Mouse (Mus musculus) gonadal fat pad, adult 2 months (tissue): ENCODE data around the gene Fam124a. TPM values are rescaled to one million over a fixed set of nuclear protein-coding genes. Genes with fewer than 3 reads are reported as not detected.
"Not testable (repeated sequence)": the region's sequence is repeated elsewhere in the genome, so short reads cannot be mapped to it uniquely, and the experiment has no call there.

Source experiments
- DNase-seq: peaks from one replicate; pipeline ENCODE4 v3.0.0-alpha.2; 2012; ENCODE audit warnings: low read depth
- polyA plus RNA-seq: library from polyadenylated mRNA; depleted of rRNA; stranded (reverse); fragments of >200 nt; gene quantifications from 2 replicates; pipeline ENCODE4 v1.2.3, GENCODE M21; 2012; rRNA removed

Fam124a gene
- 7.2 and 10.1 TPM in 2 replicates for polyA plus RNA-seq

- no peak for DNase-seq
These were observed at the start of gene Fam124a for GRCm38 (mm10) chr14:62555309-62555829. Fam124a (plus strand) TSS chr14:62555737.

GRCm38 (mm10) chr14:62506261-62506660 lies 49.3 kb upstream of the Fam124a start:
- DNase-seq = no peak

DNA sequence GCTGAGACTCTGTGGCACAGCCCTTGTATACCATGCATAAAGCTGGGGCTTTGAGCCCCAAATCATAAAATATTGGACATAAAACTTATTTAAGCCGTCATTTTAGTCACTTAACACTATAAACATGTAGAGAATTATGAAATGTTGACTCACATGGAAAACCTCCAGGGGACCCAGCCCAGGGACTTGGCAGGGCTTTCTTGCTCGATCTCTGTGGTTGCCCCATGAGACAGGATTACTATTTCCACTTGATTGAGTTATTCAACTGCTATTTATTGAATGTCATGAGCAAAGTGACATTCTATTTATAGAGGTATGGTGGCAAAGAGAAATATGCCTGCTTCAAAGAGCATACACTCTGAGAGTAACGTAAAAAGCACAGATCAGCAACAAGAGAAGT lies 46.2 kb upstream of the Fam124a start:
- DNase-seq = no peak

GRCm38 (mm10) chr14:62512845-62513244 lies 42.7 kb upstream of the Fam124a start:
- DNase-seq = no peak

GRCm38 (mm10) chr14:62530951-62531350 lies 24.6 kb upstream of the Fam124a start:
- no peak for DNase-seq

GRCm38 (mm10) chr14:62536127-62536526 lies 19.4 kb upstream of the Fam124a start:
- no peak for DNase-seq

GRCm38 (mm10) chr14:62536988-62537387 lies 18.5 kb upstream of the Fam124a start:
- DNase-seq = no peak

GRCm38 (mm10) chr14:62539834-62540233 lies 15.7 kb upstream of the Fam124a start:
- no peak for DNase-seq

DNA sequence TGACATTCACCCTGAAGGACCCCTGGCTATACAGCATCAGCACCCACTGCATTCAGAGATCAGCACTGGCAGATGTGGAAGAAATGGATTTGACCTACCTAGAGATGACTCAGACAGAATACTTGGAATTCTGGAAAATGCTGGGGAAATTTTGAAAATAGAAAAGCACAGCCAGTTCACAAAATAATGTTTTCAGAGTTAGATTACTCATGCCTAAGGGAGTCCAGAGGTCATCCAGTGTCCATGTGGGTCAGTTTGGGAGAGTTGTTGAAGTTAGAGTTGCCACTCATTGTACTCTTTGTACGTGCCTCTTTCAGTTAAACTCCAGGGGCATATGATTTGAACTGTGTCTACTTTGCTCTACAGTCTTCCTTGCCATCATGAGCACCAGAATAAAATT lies 13.8 kb upstream of the Fam124a start:
- no peak for DNase-seq

- DNase-seq = no peak
These were observed 9.2 kb upstream of the Fam124a start for GRCm38 (mm10) chr14:62546296-62546695.

DNA sequence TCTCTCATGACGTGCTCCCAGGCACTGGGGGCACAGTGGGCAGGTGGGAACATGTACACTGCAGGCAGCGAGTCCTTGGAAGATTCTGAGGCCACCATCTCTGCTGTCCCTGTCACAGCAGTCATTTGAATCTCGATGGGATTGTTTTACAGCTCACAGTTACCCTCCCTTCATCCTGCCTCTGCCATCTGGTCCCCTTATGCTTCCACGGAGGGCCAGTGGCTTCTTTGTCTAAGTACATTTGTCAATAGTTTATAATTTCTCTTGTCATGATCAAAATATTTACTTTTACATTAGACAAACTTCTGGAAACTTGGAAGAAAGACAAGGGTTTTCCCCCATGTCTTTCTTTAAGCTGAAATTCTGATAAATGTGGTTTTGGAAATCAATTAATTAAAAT lies 8.8 kb upstream of the Fam124a start:
- no peak for DNase-seq

- DNase-seq = no peak
These were observed 5.4 kb upstream of the Fam124a start for GRCm38 (mm10) chr14:62550121-62550520.

DNA sequence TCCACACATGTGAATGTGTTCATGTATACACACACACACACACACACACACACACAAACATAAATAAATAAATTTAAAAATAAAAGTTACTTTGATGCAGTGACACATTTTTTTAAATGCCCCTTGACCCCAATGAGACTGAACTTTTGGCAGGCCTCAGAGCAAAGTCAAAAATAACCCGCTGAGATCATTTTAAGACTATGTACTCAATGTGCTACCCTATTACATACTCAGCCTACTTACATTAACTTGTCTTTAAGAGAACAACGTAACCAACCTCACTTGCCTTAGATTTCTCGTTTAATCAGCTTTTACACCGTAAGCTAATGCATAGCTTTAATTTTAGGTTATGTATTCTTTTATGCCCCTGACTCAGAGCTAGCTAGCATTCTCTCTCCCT lies 2.8 kb upstream of the Fam124a start:
- no peak for DNase-seq

GRCm38 (mm10) chr14:62553786-62554185 lies 1.8 kb upstream of the Fam124a start:
- no peak for DNase-seq

- no peak for DNase-seq
These were observed 588 bp downstream of the Fam124a start for GRCm38 (mm10) chr14:62555840-62556810.

DNA sequence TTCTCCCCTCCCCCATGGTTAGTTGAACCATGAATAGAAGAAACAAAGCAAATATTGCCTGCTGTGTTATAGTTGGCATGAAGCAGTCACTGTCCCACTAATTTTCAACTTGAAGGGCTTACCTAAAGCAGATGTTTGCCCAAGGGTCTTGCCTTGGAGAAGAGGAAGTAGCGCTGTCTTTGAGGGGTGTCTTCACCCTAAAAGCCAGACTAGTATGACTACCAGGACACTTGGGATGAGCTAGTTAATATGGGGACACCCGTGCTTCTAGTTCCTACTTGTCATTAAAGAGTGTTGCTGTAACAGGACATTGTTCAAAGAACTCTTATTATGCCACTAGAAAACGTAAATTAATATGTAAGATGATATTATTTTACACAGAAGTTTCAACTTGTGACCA lies 1.6 kb downstream of the Fam124a start:
- DNase-seq = no peak

DNA sequence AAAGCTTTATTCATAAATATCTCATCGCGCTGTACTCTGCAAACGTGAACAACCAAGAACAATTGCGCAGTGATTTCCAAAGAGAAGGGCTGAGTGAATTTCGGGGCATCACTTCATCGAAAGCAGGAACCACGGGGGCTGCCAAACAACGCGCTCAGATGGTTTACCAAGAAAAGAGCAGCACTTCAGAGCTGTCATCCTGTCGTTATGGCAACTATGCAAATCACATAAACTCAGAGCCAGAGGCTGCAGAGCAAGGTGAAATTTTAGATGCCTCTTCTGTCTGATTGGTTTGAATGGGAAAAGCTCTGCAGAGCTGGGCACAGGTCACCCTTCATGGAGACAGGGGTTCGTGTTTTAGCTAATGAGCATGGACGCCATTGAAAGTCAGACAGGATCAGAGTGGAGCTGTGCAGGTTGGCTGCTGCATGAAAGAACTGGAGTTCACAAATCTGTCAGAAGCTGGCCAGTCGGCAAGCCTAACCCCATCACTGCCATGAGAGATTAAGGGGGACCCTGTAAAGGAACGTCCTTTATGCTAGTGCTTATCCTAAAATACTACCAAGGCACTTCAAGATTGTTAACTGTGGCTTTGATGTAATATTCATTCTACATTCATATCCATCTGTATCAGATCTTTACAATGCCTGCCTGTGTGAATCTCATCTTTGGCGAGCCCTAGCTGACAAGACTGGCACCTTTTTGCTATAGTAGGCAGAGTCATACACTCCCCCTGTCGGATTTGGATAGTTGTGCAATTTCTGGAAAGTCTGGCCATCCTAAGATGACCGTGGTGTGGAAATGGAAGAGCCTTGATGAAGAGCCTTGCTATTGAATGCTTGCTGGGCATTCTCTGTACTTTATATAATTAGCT lies 6.6 kb downstream of the Fam124a start:
- DNase-seq = no peak

GRCm38 (mm10) chr14:62563679-62564078 lies 8.1 kb downstream of the Fam124a start:
- no peak for DNase-seq

- not testable (repeated sequence) for DNase-seq
These were observed 11.3 kb downstream of the Fam124a start, which contains the start of gene Gm4131 for GRCm38 (mm10) chr14:62566821-62567220. Gm4131 (minus strand) TSS chr14:62566921.

- no peak for DNase-seq
These were observed 13.9 kb downstream of the Fam124a start for GRCm38 (mm10) chr14:62569463-62569862.

DNA sequence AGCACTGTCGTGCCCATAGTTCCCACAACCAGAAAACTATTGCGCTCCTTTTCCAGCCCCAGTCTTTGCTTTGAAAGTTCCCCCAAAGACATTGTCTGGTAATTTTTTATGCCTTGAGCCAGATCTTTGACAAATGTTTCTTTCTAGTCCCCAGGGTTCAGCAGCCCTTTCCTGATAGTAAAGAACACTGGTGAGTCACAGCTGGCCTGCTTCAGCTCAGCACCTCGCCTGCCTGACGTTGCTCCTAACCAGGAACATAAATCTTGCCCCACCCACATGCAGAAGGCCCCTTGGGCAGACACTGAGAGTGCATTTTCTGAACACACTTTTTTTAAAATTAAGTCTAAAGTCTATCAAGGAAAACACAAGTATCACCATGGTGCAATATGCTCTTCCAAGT lies 14.8 kb downstream of the Fam124a start:
- no peak for DNase-seq

DNA sequence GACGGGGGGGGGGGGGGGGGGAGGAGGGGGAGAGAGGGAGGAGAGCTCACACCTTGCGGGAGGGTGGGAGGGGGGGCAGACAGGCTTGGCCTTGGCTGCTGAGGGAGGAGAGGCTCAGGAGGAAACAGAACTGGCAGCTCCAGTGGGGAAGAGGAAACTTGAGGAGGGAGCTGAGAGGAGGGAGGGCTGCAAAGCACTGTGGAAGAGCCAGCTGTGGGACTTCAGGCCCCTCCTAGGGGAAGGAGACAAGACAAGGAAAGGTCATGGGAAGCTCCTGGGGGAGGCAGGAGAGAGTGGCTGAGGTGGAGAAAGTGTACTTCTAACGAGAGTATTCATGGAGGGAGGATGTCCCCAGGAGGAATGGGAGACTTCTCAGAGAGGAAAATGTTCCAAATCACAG lies 17.9 kb downstream of the Fam124a start:
- no peak for DNase-seq
